Mouse (Mus musculus): ENCODE measurements at regions not wholly inside any gene's neighbourhood (a gene's known extent, or its start where the extent isn't known, plus 50 kb on each side); places are given as distances from the start of the nearest gene placed in this dataset.

GRCm38 (mm10) chr13:44386767-44387166 lies 342.5 kb upstream of the Jarid2 start:
- peak; percentile 33; the same call in 1 of the 2 replicates for ATAC-seq
- Histone ChIP-seq H3K27ac (ENCODE audit: low read length) (no peak overlapping the region), H3K4me3 (ENCODE audit: low read length) (no peak overlapping the region), H3K36me3 (ENCODE audit: control insufficient read depth, insufficient read depth, low read length) (no peaks in the 10 kb centered on the region), H3K9me3 (ENCODE audit: control insufficient read depth, low read length) (no peaks in the 10 kb centered on the region), H3K27me3 (replicated peaks; ENCODE audit: control insufficient read depth, insufficient read depth, low read length) (no peaks in the 10 kb centered on the region), H3K4me2 (ENCODE audit: low read depth, low read length) (no peak overlapping the region), H3K4me1 (ENCODE audit: control insufficient read depth, insufficient read depth, low read length) (no peaks in the 10 kb centered on the region), H3K9ac (ENCODE audit: low read depth, low read length) (no peak overlapping the region)
- 66% methylated on average over 8 of the region's 8 CpGs for WGBS

GRCm38 (mm10) chr13:44389696-44390095 lies 339.6 kb upstream of the Jarid2 start:
- Histone ChIP-seq H3K9me3 (ENCODE audit: control insufficient read depth, low read length) (no peaks in the 10 kb centered on the region), H3K4me3 (ENCODE audit: low read length) (no peak overlapping the region), H3K36me3 (ENCODE audit: control insufficient read depth, insufficient read depth, low read length) (no peaks in the 10 kb centered on the region), H3K4me1 (ENCODE audit: control insufficient read depth, insufficient read depth, low read length) (no peaks in the 10 kb centered on the region), H3K9ac (ENCODE audit: low read depth, low read length) (no peak overlapping the region), H3K4me2 (ENCODE audit: low read depth, low read length) (no peak overlapping the region), H3K27ac (ENCODE audit: low read length) (no peak overlapping the region), H3K27me3 (replicated peaks; ENCODE audit: control insufficient read depth, insufficient read depth, low read length) (no peaks in the 10 kb centered on the region)
- ATAC-seq: no peak
- WGBS: 86% methylated on average over 5 of the region's 5 CpGs

- Histone ChIP-seq H3K4me3 (ENCODE audit: low read length) (no peak overlapping the region), H3K9me3 (ENCODE audit: control insufficient read depth, low read length) (no peaks in the 10 kb centered on the region), H3K9ac (ENCODE audit: low read depth, low read length) (no peak overlapping the region), H3K36me3 (ENCODE audit: control insufficient read depth, insufficient read depth, low read length) (no peaks in the 10 kb centered on the region), H3K4me2 (ENCODE audit: low read depth, low read length) (no peak overlapping the region), H3K27me3 (replicated peaks; ENCODE audit: control insufficient read depth, insufficient read depth, low read length) (no peaks in the 10 kb centered on the region), H3K27ac (ENCODE audit: low read length) (no peak overlapping the region), H3K4me1 (ENCODE audit: control insufficient read depth, insufficient read depth, low read length) (no peaks in the 10 kb centered on the region)
- ATAC-seq: no peak
- WGBS: 84% methylated on average over 9 of the region's 9 CpGs
These were observed 338.4 kb upstream of the Jarid2 start for GRCm38 (mm10) chr13:44390666-44391390.

- WGBS: 88% methylated on average over 5 of the region's 5 CpGs
These were observed 335.3 kb upstream of the Jarid2 start for GRCm38 (mm10) chr13:44394016-44394415.

GRCm38 (mm10) chr13:44398613-44399369 lies 330.5 kb upstream of the Jarid2 start:
- H3K4me1 ChIP-seq (ENCODE audit: control insufficient read depth, insufficient read depth, low read length): no peaks in the 10 kb centered on the region
- H3K9me3 ChIP-seq (ENCODE audit: control insufficient read depth, low read length): no peaks in the 10 kb centered on the region
- no peaks in the 10 kb centered on the region for H3K27me3 ChIP-seq (replicated peaks; ENCODE audit: control insufficient read depth, insufficient read depth, low read length)
- WGBS: 82% methylated on average over 15 of the region's 15 CpGs
- no peak overlapping the region for H3K4me2 ChIP-seq (ENCODE audit: low read depth, low read length)
- H3K27ac ChIP-seq (ENCODE audit: low read length): no peak overlapping the region
- ATAC-seq: no peak
- H3K4me3 ChIP-seq (ENCODE audit: low read length): no peak overlapping the region
- H3K36me3 ChIP-seq (ENCODE audit: control insufficient read depth, insufficient read depth, low read length): no peaks in the 10 kb centered on the region
- no peak overlapping the region for H3K9ac ChIP-seq (ENCODE audit: low read depth, low read length)

More at GRCm38 (mm10) chr13:44394016-44394415, 335.3 kb upstream of the Jarid2 start:
- no peaks in the 10 kb centered on the region for H3K27me3 ChIP-seq (replicated peaks; ENCODE audit: control insufficient read depth, insufficient read depth, low read length)
- no peaks in the 10 kb centered on the region for H3K36me3 ChIP-seq (ENCODE audit: control insufficient read depth, insufficient read depth, low read length)
- H3K27ac ChIP-seq (ENCODE audit: low read length): no peak overlapping the region
- no peak overlapping the region for H3K4me3 ChIP-seq (ENCODE audit: low read length)
- no peak overlapping the region for H3K4me2 ChIP-seq (ENCODE audit: low read depth, low read length)
- H3K9ac ChIP-seq (ENCODE audit: low read depth, low read length): no peak overlapping the region
- H3K9me3 ChIP-seq (ENCODE audit: control insufficient read depth, low read length): no peaks in the 10 kb centered on the region
- H3K4me1 ChIP-seq (ENCODE audit: control insufficient read depth, insufficient read depth, low read length): no peaks in the 10 kb centered on the region
- no peak for ATAC-seq

- no peak overlapping the region for H3K4me3 ChIP-seq (ENCODE audit: low read length)
- no peaks in the 10 kb centered on the region for H3K4me1 ChIP-seq (ENCODE audit: control insufficient read depth, insufficient read depth, low read length)
- H3K27ac ChIP-seq (ENCODE audit: low read length): no peak overlapping the region
- H3K4me2 ChIP-seq (ENCODE audit: low read depth, low read length): no peak overlapping the region
- H3K36me3 ChIP-seq (ENCODE audit: control insufficient read depth, insufficient read depth, low read length): no peaks in the 10 kb centered on the region
- no peaks in the 10 kb centered on the region for H3K9me3 ChIP-seq (ENCODE audit: control insufficient read depth, low read length)
- no peak overlapping the region for H3K9ac ChIP-seq (ENCODE audit: low read depth, low read length)
- WGBS: 50% methylated on average over 4 of the region's 4 CpGs
- no peaks in the 10 kb centered on the region for H3K27me3 ChIP-seq (replicated peaks; ENCODE audit: control insufficient read depth, insufficient read depth, low read length)
- no peak for ATAC-seq
These were observed 329.9 kb upstream of the Jarid2 start for GRCm38 (mm10) chr13:44399370-44399685.

GRCm38 (mm10) chr13:44399831-44400321 lies 329.4 kb upstream of the Jarid2 start:
- Histone ChIP-seq H3K4me2 (ENCODE audit: low read depth, low read length) (no peak overlapping the region), H3K27me3 (replicated peaks; ENCODE audit: control insufficient read depth, insufficient read depth, low read length) (no peaks in the 10 kb centered on the region), H3K27ac (ENCODE audit: low read length) (no peak overlapping the region), H3K4me1 (ENCODE audit: control insufficient read depth, insufficient read depth, low read length) (no peaks in the 10 kb centered on the region), H3K9ac (ENCODE audit: low read depth, low read length) (no peak overlapping the region), H3K9me3 (ENCODE audit: control insufficient read depth, low read length) (no peaks in the 10 kb centered on the region), H3K36me3 (ENCODE audit: control insufficient read depth, insufficient read depth, low read length) (no peaks in the 10 kb centered on the region), H3K4me3 (ENCODE audit: low read length) (no peak overlapping the region)
- WGBS: 75% methylated on average over 7 of the region's 7 CpGs
- no peak for ATAC-seq

- Histone ChIP-seq H3K9ac (ENCODE audit: low read depth, low read length) (no peak overlapping the region), H3K9me3 (ENCODE audit: control insufficient read depth, low read length) (no peaks in the 10 kb centered on the region), H3K4me2 (ENCODE audit: low read depth, low read length) (no peak overlapping the region), H3K36me3 (ENCODE audit: control insufficient read depth, insufficient read depth, low read length) (no peaks in the 10 kb centered on the region), H3K4me3 (ENCODE audit: low read length) (no peak overlapping the region), H3K27ac (ENCODE audit: low read length) (no peak overlapping the region), H3K27me3 (replicated peaks; ENCODE audit: control insufficient read depth, insufficient read depth, low read length) (no peaks in the 10 kb centered on the region), H3K4me1 (ENCODE audit: control insufficient read depth, insufficient read depth, low read length) (peaks cover 6% of the 10 kb centered on the region; the same call in 1 of the 2 replicates)
- ATAC-seq: no peak
- WGBS: 74% methylated on average over 8 of the region's 8 CpGs
These were observed 325.2 kb upstream of the Jarid2 start for GRCm38 (mm10) chr13:44404010-44404575.

- Histone ChIP-seq H3K4me3 (ENCODE audit: low read length) (no peak overlapping the region), H3K9me3 (ENCODE audit: control insufficient read depth, low read length) (no peaks in the 10 kb centered on the region), H3K27me3 (replicated peaks; ENCODE audit: control insufficient read depth, insufficient read depth, low read length) (no peaks in the 10 kb centered on the region), H3K9ac (ENCODE audit: low read depth, low read length) (no peak overlapping the region), H3K27ac (ENCODE audit: low read length) (no peak overlapping the region), H3K4me2 (ENCODE audit: low read depth, low read length) (no peak overlapping the region), H3K36me3 (ENCODE audit: control insufficient read depth, insufficient read depth, low read length) (no peaks in the 10 kb centered on the region), H3K4me1 (ENCODE audit: control insufficient read depth, insufficient read depth, low read length) (peaks cover 13% of the 10 kb centered on the region; the same call in 1 of the 2 replicates)
- ATAC-seq: no peak
- 80% methylated on average over 2 of the region's 2 CpGs for WGBS
These were observed 322.0 kb upstream of the Jarid2 start for GRCm38 (mm10) chr13:44407307-44407706.

Measured in intestine, embryonic 16.5 days (tissue).